Mouse (Mus musculus): ENCODE data around the gene Greb1. TPM values are rescaled to one million over a fixed set of nuclear protein-coding genes. Genes with fewer than 3 reads are reported as not detected.

The Greb1 gene
- total RNA-seq, 4 experiments from 2014 or later: 0.16 to 1.2 (median 0.64) TPM

DNA sequence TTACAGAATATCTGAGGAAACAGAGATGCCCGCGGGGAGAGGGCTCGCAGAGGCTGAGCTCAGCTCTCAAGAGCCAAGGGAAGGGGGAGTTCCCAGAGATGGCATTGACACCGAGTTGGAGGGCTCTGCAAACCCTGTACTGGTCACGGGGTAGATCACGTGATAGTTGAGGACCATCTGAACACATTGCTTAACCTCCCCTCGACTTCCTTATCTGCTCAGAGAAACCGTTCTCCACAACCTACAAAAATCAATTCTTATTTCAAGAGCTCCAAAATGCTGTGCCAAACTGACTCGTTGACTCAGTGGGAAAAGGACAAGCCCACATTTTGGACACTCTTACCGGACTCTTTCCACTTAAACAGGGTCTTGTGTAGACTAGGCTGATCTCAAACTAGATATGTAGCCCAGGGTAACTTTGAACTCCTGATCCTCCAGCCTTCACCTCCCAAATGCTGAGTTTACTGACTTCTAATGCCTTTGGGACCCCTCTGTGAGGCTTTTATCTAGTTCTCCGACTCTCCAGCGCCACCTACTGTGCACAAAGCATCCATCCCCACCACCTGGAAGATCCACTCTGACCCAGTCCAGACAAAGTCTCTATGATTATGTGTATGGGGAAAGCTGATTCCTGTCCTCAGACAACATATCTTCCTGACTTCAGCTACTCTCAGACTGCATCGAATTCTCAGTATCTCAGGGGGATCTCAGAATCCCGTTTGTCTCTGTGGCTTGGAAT lies 166.4 kb downstream of the Greb1 start:
- DNase-seq (ENCODE audit: low spot score): no peak

DNA sequence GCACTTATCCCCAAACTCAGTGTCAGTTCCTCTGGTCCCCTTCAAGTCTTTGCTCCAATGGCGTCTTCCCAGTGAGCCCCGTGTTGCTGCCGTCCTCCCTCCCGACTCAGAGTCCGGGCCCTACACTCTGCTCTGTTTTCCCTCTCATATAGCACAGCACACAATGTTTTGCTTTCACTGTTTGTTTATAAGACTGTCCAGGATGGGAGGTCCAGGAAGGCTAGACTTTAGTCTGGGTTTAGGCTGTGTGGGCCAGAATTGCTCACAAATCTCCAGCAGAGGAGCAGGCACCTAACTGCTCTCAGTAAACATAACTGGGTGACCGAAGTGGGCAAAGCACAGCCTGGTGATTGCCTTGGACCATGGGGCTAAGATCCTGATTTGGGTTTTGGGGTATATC lies 167.5 kb downstream of the Greb1 start:
- DNase-seq (ENCODE audit: low spot score): no peak

DNA sequence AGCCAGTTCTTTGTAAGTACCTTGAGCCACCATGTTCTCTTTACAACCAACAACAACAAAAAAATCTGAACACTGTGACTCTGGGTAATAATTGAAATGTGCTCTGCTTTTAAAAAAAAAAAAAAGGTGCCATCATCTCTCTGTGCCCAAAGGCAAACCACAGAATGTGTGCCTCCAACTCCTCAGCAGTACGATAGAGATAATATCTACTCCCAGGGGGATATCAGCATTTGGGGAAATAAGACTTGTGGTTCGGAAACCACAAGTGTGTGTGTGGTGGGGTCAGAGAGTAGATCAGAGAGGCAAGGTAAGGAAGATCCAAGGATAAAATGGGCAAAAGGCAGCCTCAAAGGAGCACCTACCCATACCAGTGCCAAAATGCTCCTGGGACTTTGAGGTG lies 169.3 kb downstream of the Greb1 start:
- DNase-seq (ENCODE audit: low spot score): no peak

DNA sequence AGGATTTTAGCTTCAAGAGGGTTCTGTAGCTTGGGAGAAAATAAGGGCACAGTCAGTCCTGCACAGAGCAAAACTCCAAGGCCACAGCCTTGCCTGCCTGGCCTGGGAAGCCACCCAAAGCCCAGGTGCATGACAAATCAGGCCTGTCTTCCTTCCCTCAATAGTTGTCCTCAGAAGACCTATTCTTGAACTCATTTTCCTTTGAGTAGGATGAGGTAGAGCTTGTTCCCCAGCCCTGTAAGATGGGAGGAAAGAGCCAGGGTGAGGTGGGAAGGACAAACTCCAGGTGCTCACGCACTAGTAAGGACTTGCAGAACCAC lies 169.9 kb downstream of the Greb1 start:
- DNase-seq (ENCODE audit: low spot score): no peak

DNA sequence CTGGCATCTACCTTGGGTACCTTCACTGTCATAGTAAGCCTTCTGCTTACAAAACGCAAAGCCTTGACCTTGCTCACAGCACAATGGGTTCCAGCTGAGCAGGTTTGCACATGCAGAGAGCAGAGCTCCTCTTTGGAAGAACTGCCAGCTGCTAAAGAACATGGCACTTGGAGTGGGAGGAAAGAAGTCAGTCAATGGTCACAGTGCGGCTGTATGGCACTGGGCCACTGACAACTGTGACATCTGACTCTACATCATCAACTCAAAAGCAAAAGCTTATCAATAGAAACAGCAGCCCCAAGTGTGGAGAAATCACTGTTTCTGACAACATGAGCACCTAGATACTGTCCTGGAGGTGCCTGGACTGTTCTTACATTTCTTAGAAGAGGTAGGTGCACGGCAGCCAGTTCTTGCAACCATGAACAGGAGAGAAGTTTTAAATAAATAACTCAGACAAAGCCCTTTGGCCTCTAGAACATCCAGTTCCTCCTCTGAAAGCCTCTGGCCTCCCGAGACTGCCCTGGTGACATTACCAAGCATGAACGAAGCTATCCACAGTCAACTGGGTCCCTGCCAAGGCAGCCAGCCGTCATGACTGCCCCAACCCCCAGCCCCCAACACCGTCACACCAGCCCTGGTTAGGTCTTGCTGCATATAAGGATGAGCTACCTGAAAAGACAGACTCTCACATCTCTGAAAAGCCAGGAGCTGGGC lies 170.4 kb downstream of the Greb1 start:
- DNase-seq (ENCODE audit: low spot score): no peak

Small RNA genes within 50 kb of the gene (microRNA-seq; reads per million reads assigned to microRNA genes)
- gene Gm44305: not detected

Other genes with a start within 250 kb of the Greb1 start
- gene Lpin1, start 189.9 kb downstream of the Greb1 start, total RNA-seq (2022): 100 to 1,000 TPM; 152 to 176 (median 162) TPM
- gene Ntsr2, start 147.5 kb downstream of the Greb1 start, total RNA-seq (2022): 1 to 10 TPM; 6.5 to 7.8 (median 6.8) TPM
- 10 to 100 TPM; 86.4 to 90.4 (median 88.2) TPM for gene E2f6, start 10.1 kb upstream of the Greb1 start, total RNA-seq (2022)
- 10 to 100 TPM; 71.9 to 88.8 (median 84.0) TPM for gene Rock2, start 94.0 kb upstream of the Greb1 start, total RNA-seq (2022)
- gene Pqlc3, start 199.5 kb upstream of the Greb1 start, total RNA-seq (2022): 1 to 10 TPM; 2.7 to 3.6 (median 3.1) TPM
- not detected for gene 2410004P03Rik, start 210.8 kb upstream of the Greb1 start, total RNA-seq (2022)

Data from heart, adult 8-10 months (tissue).